Mouse (Mus musculus): ENCODE data around the gene Dnmt3b. TPM values are rescaled to one million over a fixed set of nuclear protein-coding genes. Genes with fewer than 3 reads are reported as not detected.

Gene Dnmt3b
- total RNA-seq (2023): 7.8 TPM

DNA sequence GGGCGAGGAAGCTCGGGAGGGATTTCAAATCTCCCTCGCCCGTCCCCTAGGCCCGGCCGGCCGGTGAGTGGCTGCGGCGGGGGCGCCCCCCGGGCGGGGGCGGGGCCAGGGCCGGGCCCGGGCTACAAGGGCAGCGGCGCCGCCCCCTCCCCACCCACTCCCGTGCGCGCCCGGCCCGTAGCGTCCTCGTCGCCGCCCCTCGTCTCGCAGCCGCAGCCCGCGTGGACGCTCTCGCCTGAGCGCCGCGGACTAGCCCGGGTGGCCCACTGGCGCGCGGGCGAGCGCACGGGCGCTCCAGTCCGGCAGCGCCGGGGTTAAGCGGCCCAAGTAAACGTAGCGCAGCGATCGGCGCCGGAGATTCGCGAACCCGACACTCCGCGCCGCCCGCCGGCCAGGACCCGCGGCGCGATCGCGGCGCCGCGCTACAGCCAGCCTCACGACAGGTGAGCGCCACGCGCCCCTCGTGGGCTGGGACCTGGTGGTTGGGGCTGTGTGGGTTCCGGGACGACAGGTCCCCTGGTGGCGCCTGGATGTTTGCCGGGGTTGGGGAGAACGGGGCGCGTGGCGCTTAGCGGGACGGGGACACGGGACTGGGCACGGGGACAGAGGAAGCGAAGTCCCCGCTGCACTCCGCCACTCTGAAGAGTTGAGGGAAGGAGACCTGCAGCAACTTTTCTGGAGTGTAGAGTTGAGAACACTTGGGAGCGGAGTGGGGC lies at the start of gene Dnmt3b:
Gene Dnmt3b (plus strand): TSS at position 153 of the 716 bp plus-strand sequence.

GRCm38 (mm10) chr2:153631976-153632870 lies 17.0 kb upstream of the Dnmt3b start, which contains the start of gene Commd7:
Gene Commd7 (minus strand): TSS chr2:153632781.

DNA sequence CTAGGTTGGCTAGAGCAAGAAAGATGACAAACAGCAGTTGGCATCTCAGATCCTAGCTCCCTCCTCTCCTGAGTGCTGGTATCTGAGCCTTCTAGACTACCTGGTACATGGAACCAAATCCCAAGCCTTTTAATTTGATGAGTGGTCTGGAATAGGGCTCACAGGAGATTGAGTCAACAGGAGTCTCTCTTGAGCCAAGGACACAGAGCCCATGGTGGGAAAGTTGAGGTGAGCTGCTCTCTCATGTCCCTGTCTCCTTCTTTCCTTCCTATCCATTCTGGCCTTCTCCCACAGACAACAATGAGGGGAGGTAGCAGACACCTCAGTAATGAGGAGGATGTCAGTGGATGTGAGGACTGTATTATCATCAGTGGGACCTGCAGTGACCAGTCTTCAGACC lies 47.1 kb downstream of the Dnmt3b start, which contains the start of gene Dnmt3c:
Gene Dnmt3c (plus strand): TSS at position 301 of the 400 bp plus-strand sequence.

Other genes with a start within 250 kb of the Dnmt3b start
- gene 4930404H24Rik, start 156.7 kb upstream of the Dnmt3b start, total RNA-seq (2023): not detected
- gene Nol4l, start 119.5 kb upstream of the Dnmt3b start, total RNA-seq (2023): 0.31 TPM
- 38.9 TPM for gene Commd7, start 16.7 kb upstream of the Dnmt3b start, total RNA-seq (2023)
- not detected for gene Dnmt3c, start 47.2 kb downstream of the Dnmt3b start, total RNA-seq (2023)
- gene Mapre1, start 91.8 kb downstream of the Dnmt3b start, total RNA-seq (2023): 127 TPM
- gene Efcab8, start 130.5 kb downstream of the Dnmt3b start, total RNA-seq (2023): 1.0 TPM
- gene Sun5, start 221.6 kb downstream of the Dnmt3b start, total RNA-seq (2023): not detected
- gene Bpifb2, start 225.6 kb downstream of the Dnmt3b start, total RNA-seq (2023): not detected